Mouse (Mus musculus) liver, embryonic 11.5 days (tissue): Measurements from ENCODE around the gene Zfp652. TPM values are rescaled to one million over a fixed set of nuclear protein-coding genes. Genes with fewer than 3 reads are reported as not detected.
A peak's percentile ranks its signal among the peaks of the same experiment; 100 is the strongest.

Experiments used
- ATAC-seq: fragments of 200-750 bp; cut with Nextera tagmentation; replicated peaks from 2 replicates; pipeline ENCODE4 v1.8.0; 2017; ENCODE audit warnings: moderate number of reproducible peaks, mild to moderate bottlenecking, moderate TSS enrichment, moderate library complexity; ENCODE audit not compliant: low FRiP score
- DNase-seq: peaks from one replicate; pipeline ENCODE4 v3.0.0-alpha.2; 2017; ENCODE audit warnings: low spot score
- H3K27ac ChIP-seq: fragments of 300-500 bp; sonication (generic); 2 replicates; pipeline ENCODE4 v1.5.1; 2014; ENCODE audit warnings: mild to moderate bottlenecking, low read depth, low read length, control low read depth
- H3K27me3 ChIP-seq: fragments of 300-500 bp; sonication (generic); replicated peaks from 2 replicates; pipeline ENCODE4 v1.6.1; 2014; ENCODE audit warnings: low read length, mixed read lengths; ENCODE audit not compliant: control insufficient read depth, insufficient read depth
- H3K36me3 ChIP-seq: fragments of 300-500 bp; sonication (generic); 2 replicates; pipeline ENCODE4 v1.6.1; 2014; ENCODE audit warnings: mild to moderate bottlenecking, low read length, moderate library complexity, mixed read lengths; ENCODE audit not compliant: control insufficient read depth, insufficient read depth
- H3K4me1 ChIP-seq: fragments of 300-500 bp; sonication (generic); replicated peaks from 2 replicates; pipeline ENCODE4 v1.6.1; 2014; ENCODE audit warnings: low read length, mixed read lengths; ENCODE audit not compliant: control insufficient read depth, insufficient read depth
- H3K4me2 ChIP-seq: fragments of 300-500 bp; sonication (generic); 2 replicates; pipeline ENCODE4 v1.6.1; 2014; ENCODE audit warnings: mild to moderate bottlenecking, control low read depth, moderate library complexity
- H3K4me3 ChIP-seq: fragments of 300-500 bp; sonication (generic); 2 replicates; pipeline ENCODE4 v1.5.1; 2014; ENCODE audit warnings: low read depth, low read length, control low read depth
- H3K9ac ChIP-seq: fragments of 300-500 bp; sonication (generic); 2 replicates; pipeline ENCODE4 v1.6.1; 2014; ENCODE audit warnings: low read depth, low read length, control low read depth
- H3K9me3 ChIP-seq: fragments of 300-500 bp; sonication (generic); 2 replicates; pipeline ENCODE4 v1.6.1; 2016; ENCODE audit warnings: low read length, inconsistent platforms, mixed read lengths; ENCODE audit not compliant: control insufficient read depth
- WGBS: fragments of 180-500 bp; shearing (Covaris S2); extraction: QIAGEN DNeasy Blood & Tissue Kit; methylation state at CpG from one replicate; pipeline ENCODE4 v1.1.7; 2014; 5-methylcytosine and 5-hydroxymethylcytosine counted together
- polyA plus RNA-seq: library from polyadenylated mRNA; unstranded; fragments of >200 nt; fragmentation: Nextera tagmentation; extraction: Ambion mirVana; gene quantifications from 2 replicates; pipeline ENCODE4 v1.2.1, GENCODE M21; 2014

Zfp652 gene
- polyA plus RNA-seq, 1 experiment from 2014 or later, result 8.7 TPM

GRCm38 (mm10) chr11:95764806-95765205 is 52.3 kb downstream of the Zfp652 start:
- Histone ChIP-seq H3K4me3 (no peak overlapping the region), H3K36me3 (peaks cover 6% of the 10 kb centered on the region; the same call in 1 of the 2 replicates), H3K9me3 (no peaks in the 10 kb centered on the region), H3K4me1 (no peaks in the 10 kb centered on the region), H3K4me2 (no peak overlapping the region), H3K27me3 (no peaks in the 10 kb centered on the region), H3K27ac (no peak overlapping the region), H3K9ac (no peak overlapping the region)
- no peak for ATAC-seq
- 84% methylated on average over 8 of the region's 8 CpGs for WGBS
- DNase-seq, result no peak

GRCm38 (mm10) chr11:95765334-95765733 is 52.9 kb downstream of the Zfp652 start:
- H3K4me1 ChIP-seq, result no peaks in the 10 kb centered on the region
- H3K9ac ChIP-seq, result no peak overlapping the region
- no peak for DNase-seq
- WGBS, result 74% methylated on average over 10 of the region's 10 CpGs
- no peak overlapping the region for H3K27ac ChIP-seq
- H3K9me3 ChIP-seq, result no peaks in the 10 kb centered on the region
- peaks cover 6% of the 10 kb centered on the region; the same call in 1 of the 2 replicates for H3K36me3 ChIP-seq
- no peak overlapping the region for H3K4me3 ChIP-seq
- ATAC-seq, result no peak
- H3K27me3 ChIP-seq, result no peaks in the 10 kb centered on the region
- H3K4me2 ChIP-seq, result no peak overlapping the region

DNA sequence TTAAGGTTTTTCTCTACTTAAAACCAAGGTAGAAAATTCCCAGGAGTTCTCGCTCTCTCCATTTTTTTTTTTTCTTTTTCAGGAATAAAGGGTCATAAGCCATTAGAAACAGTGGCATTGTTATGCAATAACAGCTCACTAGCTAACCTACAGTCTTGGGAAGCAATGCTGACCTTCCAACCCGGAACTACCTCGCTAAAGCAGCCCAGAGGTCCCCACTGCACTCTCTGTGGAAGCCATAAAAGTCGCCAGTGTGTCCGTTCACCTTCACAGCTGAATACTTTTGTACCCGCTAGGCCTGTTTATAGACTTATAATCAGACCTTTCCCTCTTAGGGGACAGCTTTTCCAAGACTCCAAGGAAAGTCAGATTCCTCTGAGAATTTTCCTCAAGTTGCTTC is 55.8 kb downstream of the Zfp652 start:
- Histone ChIP-seq H3K36me3 (peaks cover 6% of the 10 kb centered on the region; the same call in 1 of the 2 replicates), H3K9ac (no peak overlapping the region), H3K27me3 (no peaks in the 10 kb centered on the region), H3K27ac (no peak overlapping the region), H3K4me3 (no peak overlapping the region), H3K4me1 (no peaks in the 10 kb centered on the region), H3K4me2 (no peak overlapping the region), H3K9me3 (no peaks in the 10 kb centered on the region)
- DNase-seq (no peak), ATAC-seq (no peak)
- WGBS, result 88% methylated on average over 6 of the region's 6 CpGs

DNA sequence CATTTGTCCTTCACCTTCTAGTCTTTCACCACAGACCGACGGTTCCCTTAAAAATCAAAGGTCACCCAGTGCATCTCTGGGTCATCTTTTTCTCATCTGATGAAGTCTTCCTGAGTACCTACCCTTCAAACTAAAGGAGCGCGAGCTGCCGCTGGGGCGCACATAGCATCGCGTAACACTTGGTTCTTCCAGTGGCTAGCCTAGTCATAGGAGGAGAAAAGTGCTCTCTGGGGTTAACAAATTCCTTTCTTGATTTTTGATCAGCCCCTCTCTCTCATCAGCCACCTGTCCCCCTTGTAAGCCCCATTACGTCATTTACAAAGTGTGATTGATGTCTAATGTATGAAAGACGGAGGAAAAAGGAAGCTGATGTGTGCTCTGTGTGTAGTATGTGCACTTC is 56.7 kb downstream of the Zfp652 start:
- H3K27me3 ChIP-seq, result no peaks in the 10 kb centered on the region
- no peaks in the 10 kb centered on the region for H3K36me3 ChIP-seq
- no peaks in the 10 kb centered on the region for H3K4me1 ChIP-seq
- H3K9me3 ChIP-seq, result no peaks in the 10 kb centered on the region
- no peak overlapping the region for H3K27ac ChIP-seq
- H3K4me3 ChIP-seq, result no peak overlapping the region
- no peak overlapping the region for H3K9ac ChIP-seq
- H3K4me2 ChIP-seq, result no peak overlapping the region
- WGBS, result 88% methylated on average over 10 of the region's 10 CpGs
- DNase-seq (no peak), ATAC-seq (no peak)

DNA sequence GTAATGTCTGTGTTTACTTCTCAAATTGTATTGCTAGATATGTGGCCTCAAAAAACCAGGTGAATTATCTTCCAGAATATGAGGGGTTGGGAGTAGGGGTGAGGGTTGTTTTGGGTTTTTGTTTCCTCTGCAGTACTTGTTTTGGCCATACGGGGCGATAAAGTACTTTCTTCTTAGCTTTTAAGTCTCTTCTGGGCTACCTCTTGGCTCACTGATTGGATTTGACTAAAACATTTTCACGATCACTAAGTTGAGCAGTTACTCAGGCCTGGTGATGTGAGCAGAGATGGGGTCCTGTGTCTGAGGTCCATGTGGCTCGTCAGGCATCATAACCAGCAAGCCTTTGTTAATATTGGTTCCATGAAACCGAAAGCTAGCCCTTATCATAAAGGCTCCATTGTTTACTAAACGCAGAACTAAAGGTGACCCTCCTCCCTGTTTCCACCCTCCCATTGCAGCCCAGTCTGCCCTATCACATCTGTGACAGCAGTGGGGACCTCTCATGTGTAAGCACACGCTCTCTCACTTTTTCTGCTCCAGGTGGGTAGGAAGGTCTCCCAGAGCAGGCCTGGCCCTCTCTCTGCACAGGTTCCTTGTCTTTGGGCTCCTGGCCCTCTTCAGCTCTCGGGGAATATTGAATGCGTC is 58.4 kb downstream of the Zfp652 start:
- Histone ChIP-seq H3K36me3 (no peaks in the 10 kb centered on the region), H3K9me3 (no peaks in the 10 kb centered on the region), H3K27ac (no peak overlapping the region), H3K27me3 (no peaks in the 10 kb centered on the region), H3K9ac (no peak overlapping the region), H3K4me2 (no peak overlapping the region), H3K4me1 (no peaks in the 10 kb centered on the region), H3K4me3 (no peak overlapping the region)
- DNase-seq (no peak), ATAC-seq (no peak)
- WGBS, result 66% methylated on average over 9 of the region's 9 CpGs

DNA sequence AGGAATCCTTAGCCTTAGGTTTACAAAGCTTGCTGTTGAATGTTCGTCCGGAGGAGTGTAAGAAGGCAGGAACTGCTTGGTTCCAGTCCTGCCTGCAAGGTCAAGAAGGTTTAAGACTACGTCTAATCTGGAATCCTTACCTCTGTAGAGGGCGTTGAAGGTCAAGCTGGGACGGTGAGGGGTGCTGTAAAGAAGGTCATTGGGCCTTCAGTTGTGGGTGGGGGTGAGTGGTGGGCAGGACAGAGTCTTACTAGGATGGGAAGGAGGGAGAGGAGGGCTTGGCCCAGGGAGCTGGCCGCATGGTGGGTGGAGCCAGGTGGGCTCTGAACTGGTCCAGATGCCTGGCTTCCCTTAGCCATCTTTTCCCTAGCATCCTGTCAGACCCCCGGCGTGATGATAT is 59.2 kb downstream of the Zfp652 start:
- H3K27ac ChIP-seq, result no peak overlapping the region
- DNase-seq, result no peak
- H3K4me2 ChIP-seq, result no peak overlapping the region
- no peak overlapping the region for H3K4me3 ChIP-seq
- no peak overlapping the region for H3K9ac ChIP-seq
- 85% methylated on average over 8 of the region's 8 CpGs for WGBS
- ATAC-seq, result no peak
- no peaks in the 10 kb centered on the region for H3K27me3 ChIP-seq
- H3K36me3 ChIP-seq, result no peaks in the 10 kb centered on the region
- H3K9me3 ChIP-seq, result no peaks in the 10 kb centered on the region
- 0 out of 2 replicates have a peak, but pooled peaks cover under 1% of the 10 kb centered on the region for H3K4me1 ChIP-seq

DNA sequence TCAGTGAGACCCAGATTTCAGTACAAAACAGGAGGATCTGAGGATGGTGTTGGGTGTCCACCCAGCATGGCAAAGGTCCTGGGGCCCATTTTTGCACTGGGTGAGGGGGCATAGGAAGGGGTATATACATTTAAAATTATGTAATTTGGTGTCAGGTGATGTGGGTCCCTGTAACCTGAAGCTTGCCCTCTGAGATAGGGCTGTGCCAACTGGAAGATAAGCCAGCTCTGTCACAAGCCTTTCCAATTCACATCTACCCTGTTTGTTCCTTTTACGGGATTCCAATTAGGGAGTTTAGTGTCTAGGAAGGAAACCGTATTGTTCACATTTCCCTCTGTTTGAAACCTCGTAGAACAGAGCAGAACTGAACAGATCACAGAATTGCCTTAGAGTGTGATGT is 60.8 kb downstream of the Zfp652 start:
- no peak overlapping the region for H3K4me3 ChIP-seq
- WGBS, result 81% methylated on average over 3 of the region's 3 CpGs
- no peak overlapping the region for H3K4me2 ChIP-seq
- no peak for DNase-seq
- no peak overlapping the region for H3K27ac ChIP-seq
- H3K27me3 ChIP-seq, result no peaks in the 10 kb centered on the region
- no peak overlapping the region for H3K9ac ChIP-seq
- no peak for ATAC-seq
- H3K9me3 ChIP-seq, result no peaks in the 10 kb centered on the region
- peaks cover 15% of the 10 kb centered on the region for H3K4me1 ChIP-seq
- no peaks in the 10 kb centered on the region for H3K36me3 ChIP-seq

DNA sequence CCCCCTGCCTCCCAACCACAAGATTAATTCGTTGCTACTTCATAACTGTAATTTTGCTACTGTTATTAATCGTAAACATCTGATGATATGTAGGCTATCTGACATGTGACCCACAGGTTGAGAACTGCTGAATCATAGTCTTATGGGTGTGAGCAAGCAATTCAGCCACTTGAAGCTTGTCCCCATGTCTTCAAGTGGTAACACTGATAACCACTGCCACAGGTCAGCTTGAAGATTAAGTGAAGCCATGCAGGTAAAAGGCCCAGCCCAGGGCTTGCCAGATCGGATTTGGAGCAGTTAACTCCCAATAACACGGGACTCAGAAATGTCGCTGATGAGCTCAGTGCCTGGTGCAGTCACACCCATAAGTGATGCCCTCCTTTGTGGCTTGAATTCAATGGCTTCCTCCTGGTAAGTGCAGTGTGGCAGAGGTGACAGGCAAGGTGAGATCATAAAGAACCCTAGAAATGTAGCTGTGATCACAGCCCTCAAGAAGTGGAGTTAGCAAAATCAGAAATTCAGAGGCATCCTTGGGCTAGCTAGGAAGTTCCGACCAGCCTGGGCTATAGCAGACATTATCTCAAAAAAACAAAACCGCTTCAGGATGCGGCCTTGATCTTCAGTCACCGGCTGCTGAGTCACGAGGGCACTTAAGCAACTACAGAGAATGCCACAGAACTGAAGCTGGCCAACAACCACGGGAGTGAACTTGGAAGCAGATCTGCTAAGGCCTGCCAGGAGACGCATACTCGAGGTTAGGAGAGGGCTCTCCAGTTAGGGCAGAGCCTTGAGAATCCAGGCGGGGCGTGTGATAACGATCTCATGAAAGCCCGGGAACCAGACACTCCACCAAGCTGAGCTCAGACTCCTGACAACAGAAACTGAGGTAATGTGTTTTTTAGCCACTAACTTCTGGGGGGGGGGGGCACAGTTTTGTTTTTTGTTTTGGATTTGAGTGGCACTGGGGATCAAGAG is 65.1 kb downstream of the Zfp652 start:
- H3K4me3 ChIP-seq, result no peak overlapping the region
- H3K36me3 ChIP-seq, result no peaks in the 10 kb centered on the region
- H3K4me1 ChIP-seq, result peaks cover 20% of the 10 kb centered on the region
- ATAC-seq, result peak; percentile 76
- WGBS, result 38% methylated on average over 17 of the region's 17 CpGs
- H3K27ac ChIP-seq, result peak overlapping the region; percentile 80
- DNase-seq, result no peak
- no peaks in the 10 kb centered on the region for H3K27me3 ChIP-seq
- no peaks in the 10 kb centered on the region for H3K9me3 ChIP-seq
- H3K9ac ChIP-seq, result peak overlapping the region; percentile 25; the same call in 1 of the 2 replicates
- peak overlapping the region; percentile 8 for H3K4me2 ChIP-seq
